Mouse (Mus musculus) kidney, adult 2 months (tissue): Measurements from ENCODE around the gene Wdr93.

Source experiments
- CTCF ChIP-seq: fragments of 200-500 bp; conservative IDR thresholded peaks from 2 replicates; pipeline ENCODE4 v1.5.1; 2011; ENCODE audit warnings: low read depth, mild to moderate bottlenecking, control low read depth, low read length, moderate library complexity, mixed read lengths; ENCODE audit not compliant: insufficient read depth, insufficient read length
- POLR2A ChIP-seq: fragments of 200-500 bp; IDR thresholded peaks from one replicate; pipeline ENCODE4 v1.6.1; 2011; ENCODE audit warnings: low read depth, low read length, control low read depth

DNA sequence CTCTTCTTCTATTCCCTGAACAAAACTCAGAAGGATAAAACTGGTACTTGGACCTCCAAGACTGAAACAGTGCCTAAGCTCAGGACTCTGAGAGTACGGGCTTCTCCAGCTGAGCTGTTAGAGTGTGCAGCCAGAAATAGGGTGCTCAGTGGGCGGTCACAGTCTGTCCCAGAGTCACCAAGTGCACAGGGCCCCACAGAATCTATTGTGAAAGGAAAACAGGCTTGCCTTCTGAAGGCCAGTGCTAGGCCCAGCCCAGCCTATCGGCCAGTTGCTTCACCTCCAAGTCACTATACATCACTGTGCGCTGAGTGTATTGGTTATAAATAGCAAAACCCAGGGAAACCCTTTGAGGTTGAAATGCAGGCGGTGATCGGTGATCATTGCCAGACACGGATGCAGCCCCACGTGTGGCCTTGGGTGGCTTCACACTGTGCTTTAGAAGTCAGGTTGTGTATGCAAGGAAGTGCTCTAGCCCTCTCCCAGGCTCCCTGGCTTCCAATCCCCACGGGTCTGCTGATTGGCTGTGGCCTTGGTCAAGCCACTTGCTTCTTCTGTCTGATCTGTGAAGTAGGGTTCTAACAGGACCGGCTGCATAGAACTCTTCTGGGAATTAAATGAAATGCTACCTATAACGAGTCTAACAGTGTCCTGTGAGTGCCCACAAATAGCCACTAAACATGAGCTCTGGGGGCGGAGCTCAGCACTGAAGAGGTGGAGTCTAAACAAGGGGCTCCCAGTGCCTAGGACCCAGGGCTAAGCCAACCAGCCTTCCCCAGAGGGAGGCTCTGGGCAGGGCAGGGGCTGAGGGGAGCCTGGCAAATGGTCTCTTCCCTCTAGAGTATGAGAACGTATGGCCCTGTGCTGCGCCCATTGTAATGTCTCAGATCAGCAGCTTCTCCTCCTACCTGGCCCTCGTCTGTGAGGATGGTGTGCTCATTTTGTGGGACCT is 28.9 kb downstream of the Wdr93 start:
- TF ChIP-seq POLR2A: no peak
- TF ChIP-seq CTCF: no peak
